Mouse (Mus musculus) CH12.LX (cell line): ENCODE measurements at regions not wholly inside any gene's neighbourhood (a gene's known extent, or its start where the extent isn't known, plus 50 kb on each side); places are given as distances from the start of the nearest gene placed in this dataset.

Experiments
- CTCF ChIP-seq, 2 experiments: IDR thresholded peaks in 1 of 2; conservative IDR thresholded peaks in 1 of 2; 2 replicates each; pipeline ENCODE4 v1.5.1; 2011 to 2012; ENCODE audit warnings: low read depth in 2 of 2, low read length in 2 of 2, improper control_type of control experiment in 1 of 2, inconsistent platforms in 1 of 2, mild to moderate bottlenecking in 1 of 2, moderate library complexity in 1 of 2
- E2F4 ChIP-seq: IDR thresholded peaks from 2 replicates; pipeline ENCODE4 v1.6.1; 2011; ENCODE audit warnings: low read depth, low read length, improper control_type of control experiment; ENCODE audit not compliant: insufficient replicate concordance
- GABPA ChIP-seq: IDR thresholded peaks from 2 replicates; pipeline ENCODE4 v1.6.1; 2012; ENCODE audit warnings: low read depth, low read length, improper control_type of control experiment, inconsistent platforms; ENCODE audit not compliant: insufficient replicate concordance
- IRF4 ChIP-seq: IDR thresholded peaks from 2 replicates; pipeline ENCODE4 v1.6.1; 2014; ENCODE audit warnings: low read depth, mild to moderate bottlenecking, inconsistent platforms, low read length, improper control_type of control experiment
- MAFK ChIP-seq: IDR thresholded peaks from 2 replicates; pipeline ENCODE4 v1.6.1; 2011; ENCODE audit warnings: low read length, improper control_type of control experiment; ENCODE audit not compliant: insufficient replicate concordance
- NELFE ChIP-seq: IDR thresholded peaks from 2 replicates; pipeline ENCODE4 v1.6.1; 2011; ENCODE audit warnings: low read depth, low read length, improper control_type of control experiment
- POLR2A ChIP-seq: IDR thresholded peaks from 2 replicates; pipeline ENCODE4 v1.6.1; 2011; ENCODE audit warnings: low read depth, mild to moderate bottlenecking, improper control_type of control experiment, low read length
- POLR2AphosphoS2 ChIP-seq: IDR thresholded peaks from 2 replicates; pipeline ENCODE4 v1.6.1; 2011; ENCODE audit warnings: low read depth, low read length, improper control_type of control experiment
- RAD21 ChIP-seq: IDR thresholded peaks from 2 replicates; pipeline ENCODE4 v1.6.1; 2011; ENCODE audit warnings: low read depth, mild to moderate bottlenecking, low read length, improper control_type of control experiment, moderate library complexity
- TCF12 ChIP-seq: IDR thresholded peaks from 2 replicates; pipeline ENCODE4 v1.6.1; 2014; ENCODE audit warnings: low read depth, mild to moderate bottlenecking, inconsistent platforms, low read length, improper control_type of control experiment
- ZC3H11A ChIP-seq: IDR thresholded peaks from 2 replicates; pipeline ENCODE4 v1.6.1; 2012; ENCODE audit warnings: low read depth, mild to moderate bottlenecking, inconsistent platforms, low read length, improper control_type of control experiment
- ZKSCAN1 ChIP-seq: IDR thresholded peaks from 2 replicates; pipeline ENCODE4 v1.6.1; 2012; ENCODE audit warnings: low read depth, inconsistent platforms, low read length, improper control_type of control experiment, borderline replicate concordance

GRCm38 (mm10) chr2:109510070-109510979, 164.2 kb upstream of the Bdnf start:
- TF ChIP-seq GABPA, result no peak
- no peak for TF ChIP-seq MAFK
- no peak for TF ChIP-seq ZC3H11A
- TF ChIP-seq E2F4, result no peak
- TF ChIP-seq IRF4, result no peak
- no peak for TF ChIP-seq POLR2AphosphoS2
- no peak for TF ChIP-seq NELFE
- TF ChIP-seq TCF12, result no peak
- TF ChIP-seq RAD21, result no peak
- no peak for TF ChIP-seq CTCF (conservative IDR thresholded peaks at IDR 0.05 in 1 of 2, IDR thresholded peaks at IDR 0.05 in 1 of 2; ENCODE audit: low read depth in 2 of 2, low read length in 2 of 2)
- TF ChIP-seq ZKSCAN1, result no peak
- TF ChIP-seq POLR2A, result no peak
